Mouse (Mus musculus): ENCODE results near the gene Epas1. TPM values are rescaled to one million over a fixed set of nuclear protein-coding genes. Genes with fewer than 3 reads are reported as not detected.

Epas1 gene
- 2.8 to 3.6 TPM in 2 of 3 replicates, not detected in the other for total RNA-seq (2017)

- peak; percentile 87 for ATAC-seq (replicated peaks; ENCODE audit: insufficient number of reproducible peaks, low FRiP score, low TSS enrichment, poor library complexity, severe bottlenecking)
Measured at GRCm38 (mm10) chr17:86753130-86753821, at the start of gene Epas1. Gene Epas1 (plus strand): TSS chr17:86753700.

- no peak for ATAC-seq (replicated peaks; ENCODE audit: insufficient number of reproducible peaks, low FRiP score, low TSS enrichment, poor library complexity, severe bottlenecking)
Measured at GRCm38 (mm10) chr17:86705236-86705635, 48.3 kb upstream of the Epas1 start.

GRCm38 (mm10) chr17:86706467-86706866 lies 47.0 kb upstream of the Epas1 start:
- ATAC-seq (replicated peaks; ENCODE audit: insufficient number of reproducible peaks, low FRiP score, low TSS enrichment, poor library complexity, severe bottlenecking), result no peak

- ATAC-seq (replicated peaks; ENCODE audit: insufficient number of reproducible peaks, low FRiP score, low TSS enrichment, poor library complexity, severe bottlenecking), result no peak
Measured at GRCm38 (mm10) chr17:86709803-86710202, 43.7 kb upstream of the Epas1 start.

GRCm38 (mm10) chr17:86710379-86710778 lies 43.1 kb upstream of the Epas1 start:
- no peak for ATAC-seq (replicated peaks; ENCODE audit: insufficient number of reproducible peaks, low FRiP score, low TSS enrichment, poor library complexity, severe bottlenecking)

- ATAC-seq (replicated peaks; ENCODE audit: insufficient number of reproducible peaks, low FRiP score, low TSS enrichment, poor library complexity, severe bottlenecking), result no peak
Measured at GRCm38 (mm10) chr17:86711949-86712348, 41.6 kb upstream of the Epas1 start.

GRCm38 (mm10) chr17:86712601-86713000 lies 40.9 kb upstream of the Epas1 start:
- no peak for ATAC-seq (replicated peaks; ENCODE audit: insufficient number of reproducible peaks, low FRiP score, low TSS enrichment, poor library complexity, severe bottlenecking)

- ATAC-seq (replicated peaks; ENCODE audit: insufficient number of reproducible peaks, low FRiP score, low TSS enrichment, poor library complexity, severe bottlenecking), result no peak
Measured at GRCm38 (mm10) chr17:86713591-86713990, 39.9 kb upstream of the Epas1 start.

GRCm38 (mm10) chr17:86724786-86725415 lies 28.6 kb upstream of the Epas1 start:
- no peak for ATAC-seq (replicated peaks; ENCODE audit: insufficient number of reproducible peaks, low FRiP score, low TSS enrichment, poor library complexity, severe bottlenecking)

GRCm38 (mm10) chr17:86726480-86726879 lies 27.0 kb upstream of the Epas1 start:
- no peak for ATAC-seq (replicated peaks; ENCODE audit: insufficient number of reproducible peaks, low FRiP score, low TSS enrichment, poor library complexity, severe bottlenecking)

- ATAC-seq (replicated peaks; ENCODE audit: insufficient number of reproducible peaks, low FRiP score, low TSS enrichment, poor library complexity, severe bottlenecking), result no peak
Measured at GRCm38 (mm10) chr17:86727031-86727430, 26.5 kb upstream of the Epas1 start.

- ATAC-seq (replicated peaks; ENCODE audit: insufficient number of reproducible peaks, low FRiP score, low TSS enrichment, poor library complexity, severe bottlenecking), result no peak
Measured at GRCm38 (mm10) chr17:86731273-86731672, 22.2 kb upstream of the Epas1 start.

GRCm38 (mm10) chr17:86732024-86732423 lies 21.5 kb upstream of the Epas1 start:
- peak; percentile 97 for ATAC-seq (replicated peaks; ENCODE audit: insufficient number of reproducible peaks, low FRiP score, low TSS enrichment, poor library complexity, severe bottlenecking)

GRCm38 (mm10) chr17:86732522-86732921 lies 21.0 kb upstream of the Epas1 start:
- ATAC-seq (replicated peaks; ENCODE audit: insufficient number of reproducible peaks, low FRiP score, low TSS enrichment, poor library complexity, severe bottlenecking), result no peak

GRCm38 (mm10) chr17:86733644-86734043 lies 19.9 kb upstream of the Epas1 start:
- ATAC-seq (replicated peaks; ENCODE audit: insufficient number of reproducible peaks, low FRiP score, low TSS enrichment, poor library complexity, severe bottlenecking), result no peak

- no peak for ATAC-seq (replicated peaks; ENCODE audit: insufficient number of reproducible peaks, low FRiP score, low TSS enrichment, poor library complexity, severe bottlenecking)
Measured at GRCm38 (mm10) chr17:86738477-86738876, 15.0 kb upstream of the Epas1 start.

- no peak for ATAC-seq (replicated peaks; ENCODE audit: insufficient number of reproducible peaks, low FRiP score, low TSS enrichment, poor library complexity, severe bottlenecking)
Measured at GRCm38 (mm10) chr17:86743351-86743941, 10.1 kb upstream of the Epas1 start.

- ATAC-seq (replicated peaks; ENCODE audit: insufficient number of reproducible peaks, low FRiP score, low TSS enrichment, poor library complexity, severe bottlenecking), result no peak
Measured at GRCm38 (mm10) chr17:86744943-86745342, 8.6 kb upstream of the Epas1 start.

- no peak for ATAC-seq (replicated peaks; ENCODE audit: insufficient number of reproducible peaks, low FRiP score, low TSS enrichment, poor library complexity, severe bottlenecking)
Measured at GRCm38 (mm10) chr17:86751373-86751871, 2.1 kb upstream of the Epas1 start.

All from monocyte, adult 5-6 weeks (primary cell).